Mouse (Mus musculus): ENCODE data around the gene Gm10306.

The Gm10306 gene

DNA sequence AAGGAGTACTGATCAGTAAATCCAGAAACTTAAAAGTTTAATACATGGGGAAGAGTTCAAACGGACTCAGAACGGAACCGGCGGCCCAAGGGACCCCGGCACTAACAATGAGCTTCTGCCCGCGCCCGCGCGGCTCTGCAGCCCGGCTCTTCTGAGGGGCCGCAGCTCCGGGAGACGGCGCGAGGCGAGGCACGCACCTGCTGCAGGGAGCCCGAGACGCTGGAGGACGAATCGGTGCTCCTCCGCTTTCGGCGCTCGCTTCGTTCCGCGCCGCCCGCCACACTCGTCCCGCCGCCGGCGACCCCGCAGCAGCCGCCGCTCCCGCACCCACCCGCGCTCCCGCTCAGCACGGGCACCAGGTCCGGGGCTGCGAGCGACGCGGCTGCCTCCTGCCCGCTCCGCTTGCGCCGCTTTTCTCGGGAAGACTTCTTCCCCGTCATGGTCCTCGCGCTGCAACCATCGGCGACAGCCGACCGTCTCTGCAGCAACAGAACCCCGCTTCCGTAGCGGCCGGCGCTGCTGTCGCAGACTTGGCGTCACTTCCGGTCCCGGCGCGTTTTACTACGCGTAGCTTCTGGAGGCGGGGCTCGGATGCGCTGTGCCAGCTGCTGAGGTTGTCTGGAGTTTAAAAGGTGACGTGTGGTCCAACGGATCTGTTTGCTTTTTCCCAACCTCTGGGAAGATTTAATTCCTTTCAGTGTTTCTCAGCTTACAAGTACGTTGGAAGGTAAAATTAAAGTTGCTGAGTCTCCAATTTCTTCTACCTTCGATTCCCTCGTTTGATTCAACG is at the start of gene Gm10306, which contains the start of gene Caap1:
Gm10306 (plus strand) TSS at position 282 of the 790 bp plus-strand sequence.
Caap1 (minus strand) TSS at position 532 of the 790 bp plus-strand sequence.
- DNase-seq (ENCODE audit: low spot score in 2 of 2), result peak; percentile 81 to 87

DNA sequence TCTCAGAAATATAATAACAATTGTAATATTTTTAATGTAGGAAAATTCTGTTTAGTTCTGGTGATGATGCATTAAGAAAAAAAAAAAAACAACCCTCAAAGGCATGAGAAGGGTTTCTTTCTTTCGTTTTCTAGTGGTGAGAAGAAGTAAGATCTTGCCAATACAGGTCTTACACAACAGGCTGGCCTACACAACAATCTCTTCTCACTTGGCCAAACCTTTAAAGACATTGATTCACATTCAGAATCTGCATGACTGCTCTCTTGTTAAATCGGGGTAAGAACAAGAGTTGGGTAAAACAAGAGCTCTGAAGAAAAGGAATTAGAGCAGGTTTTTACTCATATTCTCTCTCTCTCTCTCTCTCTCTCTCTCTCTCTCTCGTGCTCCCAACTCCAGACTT is 41.0 kb upstream of the Gm10306 start:
- no peak for DNase-seq (ENCODE audit: low spot score in 2 of 2)

DNA sequence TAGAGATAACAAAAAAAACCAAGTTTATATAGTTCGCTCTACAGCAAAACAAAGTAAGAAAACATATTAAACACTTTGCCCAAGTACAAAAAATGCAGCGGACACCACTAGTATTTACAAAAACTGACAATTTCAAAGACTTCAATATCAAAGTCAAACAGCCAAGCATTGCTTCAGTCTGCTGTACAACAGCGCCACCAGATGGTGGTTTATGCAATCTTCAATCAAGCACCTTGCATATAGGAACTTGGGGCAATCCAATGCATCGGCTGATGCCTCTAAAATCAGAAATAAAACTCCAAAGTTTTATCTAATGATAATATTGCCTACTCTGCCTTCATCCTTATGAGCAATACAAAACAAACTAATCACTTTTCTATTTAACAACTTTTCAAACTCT is 38.7 kb upstream of the Gm10306 start:
- DNase-seq (ENCODE audit: low spot score in 2 of 2), result no peak

DNA sequence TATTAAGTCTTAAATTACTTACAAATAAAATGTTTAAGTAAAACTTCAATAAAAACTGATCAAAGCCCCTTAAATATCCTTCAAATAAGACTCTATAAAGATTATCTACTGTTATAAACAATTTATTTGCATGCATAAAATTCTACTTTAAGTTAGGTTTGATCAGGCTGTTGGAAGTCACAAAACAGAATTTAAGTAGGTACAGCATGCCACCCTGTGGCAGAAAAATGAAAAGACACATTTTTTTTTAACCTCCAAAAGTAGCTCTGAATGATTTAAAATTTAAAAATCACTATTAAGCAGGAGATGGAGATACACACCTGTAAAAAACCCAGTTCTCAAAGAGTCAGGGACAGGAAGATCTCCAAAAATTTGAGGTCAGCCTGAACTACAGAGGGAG is 33.0 kb upstream of the Gm10306 start:
- no peak for DNase-seq (ENCODE audit: low spot score in 2 of 2)

- no peak for DNase-seq (ENCODE audit: low spot score in 2 of 2)
These were observed 26.9 kb upstream of the Gm10306 start for GRCm38 (mm10) chr4:94529448-94529847.

- DNase-seq (ENCODE audit: low spot score in 2 of 2), result no peak
These were observed 23.1 kb upstream of the Gm10306 start for GRCm38 (mm10) chr4:94533205-94533604.

DNA sequence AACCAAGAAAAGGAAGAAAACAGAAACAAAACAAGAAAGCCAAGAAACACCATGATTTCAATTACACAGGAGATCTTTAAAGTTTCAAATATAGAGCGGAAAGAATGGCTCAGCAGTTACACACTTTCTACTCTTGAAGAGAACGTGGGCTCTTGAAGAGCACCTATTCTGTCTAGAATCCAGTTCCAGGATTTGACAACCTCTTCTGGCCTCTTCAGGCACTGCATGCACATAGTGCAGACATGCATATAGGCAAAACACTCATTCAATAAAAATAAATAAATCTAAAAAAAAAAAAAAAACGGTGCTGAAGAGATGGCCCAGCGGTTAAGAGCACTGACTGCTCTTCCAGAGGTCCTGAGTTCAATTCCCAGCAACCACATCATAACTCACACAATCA is 13.3 kb upstream of the Gm10306 start:
- DNase-seq (ENCODE audit: low spot score in 2 of 2), result no peak

DNA sequence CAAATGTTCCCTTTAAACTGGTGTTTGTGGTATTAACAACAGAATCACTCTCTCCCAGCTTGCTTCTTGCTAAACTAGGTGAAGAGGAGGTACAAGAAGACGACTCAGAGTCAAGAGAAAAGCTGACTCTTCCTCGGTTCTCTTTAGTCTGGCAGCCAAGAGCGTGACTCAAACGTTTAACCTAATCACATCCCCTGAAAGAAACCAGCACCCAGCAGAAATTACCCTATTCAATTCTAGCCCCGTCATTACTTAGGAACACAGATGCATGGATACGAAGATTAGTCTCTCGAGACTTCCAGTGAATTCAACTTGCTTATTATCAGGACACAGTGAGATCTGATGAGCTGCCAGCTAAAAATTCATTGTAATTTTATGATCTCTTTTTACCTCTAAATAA is 12.0 kb upstream of the Gm10306 start:
- DNase-seq (ENCODE audit: low spot score in 2 of 2), result no peak

DNA sequence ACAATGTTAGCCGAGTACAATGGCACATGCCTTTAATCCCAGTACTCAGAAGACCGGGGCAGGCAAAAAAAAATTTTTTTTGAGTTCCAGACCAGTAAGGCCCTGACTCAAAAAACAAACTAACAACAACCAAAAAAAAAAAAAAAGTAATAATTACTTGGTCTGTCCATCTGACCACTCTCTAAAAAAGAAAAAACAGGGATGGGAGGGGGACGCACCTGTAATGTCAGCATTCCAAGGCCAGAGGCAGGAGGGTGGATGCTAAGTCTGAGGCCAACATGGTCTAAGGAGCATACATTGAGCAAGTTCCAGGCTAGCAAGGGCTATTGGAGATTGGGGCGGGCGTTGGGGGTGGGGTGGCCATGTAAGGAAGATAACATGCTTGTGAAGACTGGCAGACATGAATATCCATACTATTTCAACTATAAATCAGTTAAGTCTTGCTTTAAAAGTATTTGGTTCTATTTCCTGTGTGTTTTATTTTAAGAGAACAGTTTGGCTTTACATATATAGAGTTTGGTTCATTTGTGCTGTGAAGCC is 1.3 kb upstream of the Gm10306 start:
- DNase-seq (ENCODE audit: low spot score in 2 of 2), result no peak

GRCm38 (mm10) chr4:94557145-94557544 is 799 bp downstream of the Gm10306 start:
- no peak for DNase-seq (ENCODE audit: low spot score in 2 of 2)

GRCm38 (mm10) chr4:94559266-94559665 is 2.9 kb downstream of the Gm10306 start:
- DNase-seq (ENCODE audit: low spot score in 2 of 2), result no peak

GRCm38 (mm10) chr4:94560316-94560715 is 4.0 kb downstream of the Gm10306 start:
- no peak for DNase-seq (ENCODE audit: low spot score in 2 of 2)

DNA sequence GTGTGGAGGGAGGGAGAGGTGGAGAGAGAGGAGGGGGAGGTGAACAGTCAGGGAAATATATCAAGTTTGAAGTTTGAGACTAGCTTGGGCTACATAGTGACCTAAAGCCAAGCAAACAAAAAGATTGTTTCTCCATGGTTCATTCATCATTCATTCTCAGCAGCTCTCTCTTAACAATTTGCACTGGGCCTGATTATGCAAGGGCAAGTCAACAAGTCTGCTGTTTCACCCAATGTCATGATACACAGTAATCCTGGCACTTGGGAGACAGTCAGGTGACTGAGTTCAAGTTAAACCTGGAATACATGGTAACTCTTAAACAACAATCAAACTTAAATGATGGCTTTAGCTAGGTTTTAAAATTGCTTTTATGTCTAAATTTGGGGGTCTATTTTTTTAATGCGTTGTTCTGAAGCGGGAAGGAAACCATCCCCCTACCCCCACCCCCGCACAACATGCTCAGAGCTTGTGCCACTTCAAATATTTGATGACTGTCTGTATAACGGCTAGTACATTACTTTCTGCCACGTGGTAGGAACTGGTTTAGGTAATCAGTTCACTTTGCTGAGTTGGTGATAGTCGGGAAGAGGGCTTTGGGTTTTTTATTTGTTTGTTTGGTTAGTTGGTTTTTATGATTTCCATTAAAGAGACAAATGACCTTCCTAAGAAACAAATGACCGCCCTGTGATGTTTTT is 5.8 kb downstream of the Gm10306 start:
- DNase-seq (ENCODE audit: low spot score in 2 of 2), result no peak

DNA sequence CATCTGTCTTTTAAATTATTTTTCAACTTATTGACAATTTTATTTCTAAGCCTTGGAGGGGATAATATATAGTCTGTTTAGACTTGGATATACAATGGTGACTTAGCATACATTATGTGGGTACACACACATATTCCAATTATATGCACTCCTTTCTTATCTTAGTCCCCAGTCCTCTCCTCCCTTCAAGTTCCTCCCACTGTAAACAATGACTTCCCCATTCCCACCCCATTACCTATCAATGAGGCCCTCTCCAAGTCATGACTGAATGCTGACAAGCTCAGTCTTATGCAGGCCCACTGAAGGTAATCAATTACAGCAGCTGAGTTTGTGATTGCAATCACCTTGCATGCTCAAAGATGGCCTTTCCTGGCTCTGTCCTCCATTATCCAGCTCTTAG is 8.0 kb downstream of the Gm10306 start:
- DNase-seq (ENCODE audit: low spot score in 2 of 2), result no peak

DNA sequence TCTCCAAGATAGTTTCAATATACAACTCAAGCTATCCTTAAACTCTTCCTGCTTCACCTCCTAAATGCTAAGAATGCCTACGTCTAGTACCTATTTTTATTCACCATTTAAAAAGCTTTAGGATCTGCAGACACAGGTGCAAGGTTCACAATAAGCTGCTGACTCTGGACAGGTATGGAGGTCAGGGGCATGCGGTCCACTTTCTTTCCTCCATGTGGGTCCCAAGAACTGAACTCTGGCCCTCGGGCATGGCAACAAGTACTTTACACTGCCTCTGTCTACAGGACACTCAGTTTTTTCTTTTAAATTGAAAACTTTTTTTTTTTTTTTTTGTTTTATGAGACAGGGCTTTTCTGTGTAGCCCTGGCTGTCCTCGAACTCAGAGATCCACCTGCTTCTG is 16.3 kb downstream of the Gm10306 start:
- no peak for DNase-seq (ENCODE audit: low spot score in 2 of 2)

DNA sequence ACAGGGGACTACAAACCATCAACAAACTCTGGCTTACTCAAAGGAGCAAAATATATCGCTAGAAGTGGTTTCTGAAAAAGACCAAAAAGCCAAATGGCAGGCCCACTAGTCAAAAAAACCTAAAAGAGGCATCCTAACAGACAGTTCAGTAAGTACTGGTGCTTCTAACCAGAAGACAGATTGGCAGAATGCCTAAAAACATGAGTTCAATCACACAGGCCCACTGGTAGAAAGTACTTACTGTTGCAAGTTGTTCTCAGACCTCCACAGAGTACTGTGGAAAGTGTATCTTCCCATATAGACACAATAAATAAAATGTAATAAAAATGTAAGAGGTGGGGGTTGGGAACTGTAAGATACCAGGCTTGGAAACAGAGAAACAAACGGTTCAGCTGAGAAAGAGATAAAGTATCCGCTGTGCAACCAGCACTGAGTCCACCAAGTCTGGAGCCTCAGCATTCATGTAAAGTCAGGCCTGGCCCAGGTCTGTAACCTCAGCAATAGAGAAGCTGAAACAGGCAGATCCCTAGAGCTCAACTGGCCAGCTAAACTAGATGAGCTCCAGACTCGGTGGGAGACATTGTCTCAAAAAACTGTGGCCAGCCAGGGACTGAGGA is 35.5 kb downstream of the Gm10306 start:
- no peak for DNase-seq (ENCODE audit: low spot score in 2 of 2)

GRCm38 (mm10) chr4:94592709-94593108 is 36.4 kb downstream of the Gm10306 start:
- no peak for DNase-seq (ENCODE audit: low spot score in 2 of 2)

GRCm38 (mm10) chr4:94601395-94601794 is 45.0 kb downstream of the Gm10306 start:
- no peak for DNase-seq (ENCODE audit: low spot score in 2 of 2)

DNA sequence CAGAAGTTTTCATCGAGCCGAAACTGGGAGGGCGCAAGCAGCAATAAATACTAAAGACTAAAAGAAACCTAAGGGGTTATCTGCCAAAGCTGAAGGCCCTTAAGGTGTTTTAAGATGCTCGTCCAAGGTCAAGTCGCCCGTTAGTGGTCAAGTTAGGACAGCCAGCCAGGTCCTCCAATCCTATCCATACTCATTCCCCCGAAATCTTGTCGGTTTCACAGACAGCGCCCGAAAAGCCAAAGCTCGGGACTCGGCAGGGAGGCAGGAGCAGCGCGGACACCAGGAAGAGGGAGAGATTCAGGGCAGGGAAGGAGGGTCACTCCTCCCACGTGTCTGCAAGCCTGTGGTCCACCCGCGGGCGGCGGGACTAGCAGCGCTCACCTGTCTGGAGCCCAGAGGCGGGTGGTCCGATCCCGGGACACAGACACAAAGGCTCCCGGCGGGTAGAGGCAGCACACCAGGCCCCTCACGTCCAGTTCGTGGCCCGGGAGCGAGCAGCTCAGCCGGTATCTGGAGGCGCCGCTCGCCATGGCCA is 46.2 kb downstream of the Gm10306 start:
- no peak for DNase-seq (ENCODE audit: low spot score in 2 of 2)

DNA sequence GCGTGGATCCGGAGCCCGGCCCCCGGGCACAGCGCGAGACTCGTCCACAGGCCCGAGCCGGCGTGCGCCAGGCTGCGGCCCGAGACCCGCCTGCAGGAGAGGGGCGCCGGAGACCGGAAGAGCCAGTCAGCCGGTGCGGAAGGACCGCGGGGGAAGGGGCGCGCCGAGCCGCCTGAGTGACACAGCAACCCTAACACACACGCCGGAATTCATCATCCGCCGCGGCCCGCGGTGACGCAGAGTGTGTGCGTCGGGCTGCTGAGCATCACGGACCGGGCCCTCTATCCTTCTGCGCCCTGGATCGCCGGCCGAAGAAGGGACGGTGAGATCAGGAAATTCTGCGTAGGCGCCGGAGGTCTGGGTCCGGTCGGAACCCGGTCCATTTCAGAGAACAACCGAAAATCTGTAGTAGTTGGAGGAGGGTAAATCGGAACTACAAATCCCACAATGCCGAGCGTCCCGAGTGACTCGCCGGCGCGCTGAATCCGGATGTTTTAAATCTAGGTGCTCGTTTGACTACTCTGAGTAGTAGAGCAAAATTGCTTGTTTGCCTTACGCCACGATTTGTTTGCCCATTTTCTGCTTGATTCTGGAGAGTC is 46.8 kb downstream of the Gm10306 start, which contains the start of gene Plaa:
Plaa (minus strand) TSS at position 214 of the 599 bp plus-strand sequence.
- peak; percentile 87 to 91 for DNase-seq (ENCODE audit: low spot score in 2 of 2)

GRCm38 (mm10) chr4:94604452-94605019 is 48.2 kb downstream of the Gm10306 start:
- DNase-seq (ENCODE audit: low spot score in 2 of 2), result no peak
